Mouse (Mus musculus) heart, embryonic 15.5 days (tissue): ENCODE data around the gene Adam12. TPM values are rescaled to one million over a fixed set of nuclear protein-coding genes. Genes with fewer than 3 reads are reported as not detected.
A peak's percentile ranks its signal among the peaks of the same experiment; 100 is the strongest.

Experiments
- ATAC-seq: fragments of 200-750 bp; cut with Nextera tagmentation; replicated peaks from 2 replicates; pipeline ENCODE4 v1.8.0; 2017; ENCODE audit warnings: low read depth, moderate TSS enrichment; ENCODE audit not compliant: insufficient number of reproducible peaks, insufficient read depth, low FRiP score
- H3K27ac ChIP-seq: fragments of 300-500 bp; sonication (generic); 2 replicates; pipeline ENCODE4 v1.5.1; 2015; ENCODE audit warnings: mild to moderate bottlenecking, inconsistent platforms
- H3K27me3 ChIP-seq: fragments of 300-500 bp; sonication (generic); 2 replicates; pipeline ENCODE4 v1.6.1; 2015; ENCODE audit warnings: inconsistent platforms
- H3K36me3 ChIP-seq: fragments of 300-500 bp; sonication (generic); 2 replicates; pipeline ENCODE4 v1.6.1; 2015; ENCODE audit warnings: mild to moderate bottlenecking, inconsistent platforms
- H3K4me1 ChIP-seq: fragments of 300-500 bp; sonication (generic); replicated peaks from 2 replicates; pipeline ENCODE4 v1.6.1; 2015; ENCODE audit warnings: inconsistent platforms
- H3K4me2 ChIP-seq: fragments of 300-500 bp; sonication (generic); 2 replicates; pipeline ENCODE4 v1.6.1; 2015; ENCODE audit warnings: inconsistent platforms, mild to moderate bottlenecking, moderate library complexity
- H3K4me3 ChIP-seq: fragments of 300-500 bp; sonication (generic); 2 replicates; pipeline ENCODE4 v1.5.1; 2015; ENCODE audit warnings: mild to moderate bottlenecking, inconsistent platforms
- H3K9ac ChIP-seq: fragments of 300-500 bp; sonication (generic); 2 replicates; pipeline ENCODE4 v1.6.1; 2015; ENCODE audit warnings: mild to moderate bottlenecking, inconsistent platforms
- H3K9me3 ChIP-seq: fragments of 300-500 bp; sonication (generic); replicated peaks from 2 replicates; pipeline ENCODE4 v1.6.1; 2016; ENCODE audit warnings: inconsistent platforms
- WGBS: fragments of 180-500 bp; shearing (Covaris S2); methylation state at CpG from one replicate; pipeline ENCODE4 v1.1.7; 2015; ENCODE audit warnings: mixed read lengths; 5-methylcytosine and 5-hydroxymethylcytosine counted together
- polyA plus RNA-seq: library from polyadenylated mRNA; unstranded; fragments of >200 nt; fragmentation: Nextera tagmentation; extraction: Ambion mirVana; gene quantifications from 2 replicates; pipeline ENCODE4 v1.2.1, GENCODE M21; 2015

Adam12 gene
- polyA plus RNA-seq, 1 experiment from 2014 or later: 2.1 TPM

- Histone ChIP-seq H3K9me3 (no peaks in the 10 kb centered on the region), H3K27ac (no peak overlapping the region), H3K9ac (no peak overlapping the region), H3K4me3 (no peak overlapping the region), H3K27me3 (no peaks in the 10 kb centered on the region), H3K4me1 (peaks cover 3% of the 10 kb centered on the region; the same call in 1 of the 2 replicates), H3K4me2 (no peak overlapping the region), H3K36me3 (no peaks in the 10 kb centered on the region)
- WGBS: 75% methylated on average over 7 of the region's 7 CpGs
- ATAC-seq: no peak
These were observed 311.2 kb downstream of the Adam12 start for GRCm38 (mm10) chr7:133920724-133921123.

GRCm38 (mm10) chr7:133919918-133920317 is 312.0 kb downstream of the Adam12 start:
- H3K9me3 ChIP-seq: no peaks in the 10 kb centered on the region
- peak; percentile 50; the same call in 1 of the 2 replicates for ATAC-seq
- H3K4me1 ChIP-seq: peaks cover 3% of the 10 kb centered on the region; the same call in 1 of the 2 replicates
- H3K27me3 ChIP-seq: no peaks in the 10 kb centered on the region
- no peak overlapping the region for H3K4me2 ChIP-seq
- H3K4me3 ChIP-seq: no peak overlapping the region
- no peaks in the 10 kb centered on the region for H3K36me3 ChIP-seq
- H3K27ac ChIP-seq: no peak overlapping the region
- no peak overlapping the region for H3K9ac ChIP-seq
- WGBS: 53% methylated on average over 5 of the region's 5 CpGs

GRCm38 (mm10) chr7:133919306-133919705 is 312.6 kb downstream of the Adam12 start:
- ATAC-seq: no peak
- H3K9me3 ChIP-seq: no peaks in the 10 kb centered on the region
- no peaks in the 10 kb centered on the region for H3K27me3 ChIP-seq
- H3K4me1 ChIP-seq: peaks cover 3% of the 10 kb centered on the region; the same call in 1 of the 2 replicates
- no peak overlapping the region for H3K27ac ChIP-seq
- WGBS: 69% methylated on average over 5 of the region's 5 CpGs
- H3K9ac ChIP-seq: no peak overlapping the region
- H3K4me2 ChIP-seq: no peak overlapping the region
- H3K36me3 ChIP-seq: no peaks in the 10 kb centered on the region
- no peak overlapping the region for H3K4me3 ChIP-seq

- ATAC-seq: no peak
- Histone ChIP-seq H3K4me1 (peaks cover 3% of the 10 kb centered on the region; the same call in 1 of the 2 replicates), H3K36me3 (no peaks in the 10 kb centered on the region), H3K9me3 (no peaks in the 10 kb centered on the region), H3K27ac (no peak overlapping the region), H3K4me3 (no peak overlapping the region), H3K9ac (no peak overlapping the region), H3K4me2 (no peak overlapping the region), H3K27me3 (no peaks in the 10 kb centered on the region)
- WGBS: 81% methylated on average over 9 of the region's 9 CpGs
These were observed 315.7 kb downstream of the Adam12 start for GRCm38 (mm10) chr7:133916230-133916629.

GRCm38 (mm10) chr7:133911881-133912280 is 320.1 kb downstream of the Adam12 start:
- no peaks in the 10 kb centered on the region for H3K9me3 ChIP-seq
- ATAC-seq: no peak
- no peaks in the 10 kb centered on the region for H3K4me1 ChIP-seq
- no peak overlapping the region for H3K27ac ChIP-seq
- H3K36me3 ChIP-seq: no peaks in the 10 kb centered on the region
- H3K9ac ChIP-seq: no peak overlapping the region
- H3K4me2 ChIP-seq: no peak overlapping the region
- WGBS: 80% methylated on average over 3 of the region's 3 CpGs
- H3K27me3 ChIP-seq: no peaks in the 10 kb centered on the region
- no peak overlapping the region for H3K4me3 ChIP-seq

GRCm38 (mm10) chr7:133909833-133910375 is 322.0 kb downstream of the Adam12 start:
- ATAC-seq: no peak
- Histone ChIP-seq H3K4me1 (no peaks in the 10 kb centered on the region), H3K36me3 (no peaks in the 10 kb centered on the region), H3K4me2 (no peak overlapping the region), H3K9me3 (no peaks in the 10 kb centered on the region), H3K27me3 (no peaks in the 10 kb centered on the region), H3K9ac (no peak overlapping the region), H3K4me3 (no peak overlapping the region), H3K27ac (no peak overlapping the region)
- WGBS: 59% methylated on average over 7 of the region's 7 CpGs

- no peak overlapping the region for H3K9ac ChIP-seq
These were observed 323.0 kb downstream of the Adam12 start for GRCm38 (mm10) chr7:133908966-133909365.

GRCm38 (mm10) chr7:133899391-133899790 is 332.6 kb downstream of the Adam12 start:
- WGBS: 75% methylated on average over 4 of the region's 4 CpGs
- H3K9me3 ChIP-seq: no peaks in the 10 kb centered on the region
- no peaks in the 10 kb centered on the region for H3K27me3 ChIP-seq
- H3K9ac ChIP-seq: no peak overlapping the region
- no peak overlapping the region for H3K4me3 ChIP-seq
- no peaks in the 10 kb centered on the region for H3K36me3 ChIP-seq
- H3K4me1 ChIP-seq: no peaks in the 10 kb centered on the region
- H3K4me2 ChIP-seq: no peak overlapping the region
- ATAC-seq: no peak
- no peak overlapping the region for H3K27ac ChIP-seq

More at GRCm38 (mm10) chr7:133908966-133909365, 323.0 kb downstream of the Adam12 start:
- Histone ChIP-seq H3K4me2 (no peak overlapping the region), H3K36me3 (no peaks in the 10 kb centered on the region), H3K27ac (no peak overlapping the region), H3K4me1 (no peaks in the 10 kb centered on the region), H3K4me3 (no peak overlapping the region), H3K9me3 (no peaks in the 10 kb centered on the region), H3K27me3 (no peaks in the 10 kb centered on the region)
- no peak for ATAC-seq
- WGBS: 92% methylated on average over 4 of the region's 4 CpGs

GRCm38 (mm10) chr7:133891796-133892195 is 340.1 kb downstream of the Adam12 start:
- WGBS: 51% methylated on average over 4 of the region's 4 CpGs
- H3K27me3 ChIP-seq: no peaks in the 10 kb centered on the region
- no peak for ATAC-seq
- H3K4me2 ChIP-seq: no peak overlapping the region
- peaks cover 4% of the 10 kb centered on the region; the same call in 1 of the 2 replicates for H3K4me1 ChIP-seq
- no peak overlapping the region for H3K4me3 ChIP-seq
- no peak overlapping the region for H3K9ac ChIP-seq
- no peaks in the 10 kb centered on the region for H3K36me3 ChIP-seq
- H3K9me3 ChIP-seq: no peaks in the 10 kb centered on the region
- H3K27ac ChIP-seq: no peak overlapping the region

- ATAC-seq: no peak
- H3K9me3 ChIP-seq: no peaks in the 10 kb centered on the region
- 76% methylated on average over 9 of the region's 9 CpGs for WGBS
- H3K4me1 ChIP-seq: peaks cover 4% of the 10 kb centered on the region; the same call in 1 of the 2 replicates
- no peaks in the 10 kb centered on the region for H3K36me3 ChIP-seq
- H3K9ac ChIP-seq: no peak overlapping the region
- no peak overlapping the region for H3K4me3 ChIP-seq
- no peak overlapping the region for H3K4me2 ChIP-seq
- no peaks in the 10 kb centered on the region for H3K27me3 ChIP-seq
- H3K27ac ChIP-seq: no peak overlapping the region
These were observed 340.6 kb downstream of the Adam12 start for GRCm38 (mm10) chr7:133891298-133891697.

GRCm38 (mm10) chr7:133889986-133890385 is 342.0 kb downstream of the Adam12 start:
- H3K36me3 ChIP-seq: no peaks in the 10 kb centered on the region
- H3K4me1 ChIP-seq: peaks cover 4% of the 10 kb centered on the region; the same call in 1 of the 2 replicates
- ATAC-seq: no peak
- WGBS: 85% methylated on average over 4 of the region's 4 CpGs
- H3K27me3 ChIP-seq: no peaks in the 10 kb centered on the region
- no peak overlapping the region for H3K27ac ChIP-seq
- no peaks in the 10 kb centered on the region for H3K9me3 ChIP-seq
- no peak overlapping the region for H3K4me3 ChIP-seq
- no peak overlapping the region for H3K4me2 ChIP-seq
- no peak overlapping the region for H3K9ac ChIP-seq
